Mouse (Mus musculus) cerebellum, adult 11-12 months (tissue): ENCODE measurements around the gene Nr6a1.
A peak's percentile ranks its signal among the peaks of the same experiment; 100 is the strongest.

Experiments
- DNase-seq: peaks from one replicate; pipeline ENCODE4 v3.0.0; 2022

Gene Nr6a1

DNA sequence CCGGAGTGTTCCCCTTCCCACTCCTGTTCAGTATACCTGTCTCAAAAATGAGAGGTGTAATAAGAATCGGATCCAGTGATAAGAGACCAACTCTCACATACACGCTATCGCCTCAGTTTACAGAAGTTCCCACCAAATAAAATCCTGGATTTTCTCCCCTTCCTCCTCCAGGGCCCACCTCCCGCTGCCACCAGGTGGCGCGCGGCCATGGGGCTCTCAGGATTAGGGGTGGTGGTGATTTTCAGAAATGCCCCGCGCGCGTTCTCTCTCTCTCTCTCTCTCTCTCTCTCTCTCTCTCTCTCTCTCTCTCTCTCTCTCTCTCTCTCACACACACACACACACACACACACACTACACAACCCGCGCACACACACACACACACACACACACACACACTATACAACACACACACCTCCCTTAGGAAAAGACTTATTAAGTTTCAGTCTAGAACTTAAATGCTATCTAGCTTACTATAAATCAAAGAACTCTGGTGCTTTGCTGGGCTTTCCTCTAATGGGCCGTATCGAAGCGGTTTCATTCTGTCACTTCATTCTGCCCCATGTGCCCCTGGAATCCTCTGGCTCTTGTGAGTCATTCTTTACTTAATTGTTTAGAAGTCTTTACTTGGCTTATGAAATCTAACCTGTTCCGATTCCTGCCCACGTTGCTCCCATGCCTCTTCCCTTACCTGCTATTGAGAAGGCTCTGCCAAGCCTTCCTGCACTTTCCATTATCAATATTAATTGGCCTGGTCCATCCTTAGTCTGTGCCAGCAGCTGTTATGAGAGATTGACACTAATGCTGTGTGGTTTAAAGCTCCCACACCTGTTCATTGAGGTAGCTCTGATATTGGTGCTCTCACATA lies at the start of gene Nr6a1:
Gene Nr6a1, minus strand, starts transcription at position 574 of the 865 bp plus-strand sequence.
- DNase-seq: peak; percentile 54

GRCm38 (mm10) chr2:38975941-38976805 lies 48.7 kb upstream of the Nr6a1 start:
- no peak for DNase-seq

DNA sequence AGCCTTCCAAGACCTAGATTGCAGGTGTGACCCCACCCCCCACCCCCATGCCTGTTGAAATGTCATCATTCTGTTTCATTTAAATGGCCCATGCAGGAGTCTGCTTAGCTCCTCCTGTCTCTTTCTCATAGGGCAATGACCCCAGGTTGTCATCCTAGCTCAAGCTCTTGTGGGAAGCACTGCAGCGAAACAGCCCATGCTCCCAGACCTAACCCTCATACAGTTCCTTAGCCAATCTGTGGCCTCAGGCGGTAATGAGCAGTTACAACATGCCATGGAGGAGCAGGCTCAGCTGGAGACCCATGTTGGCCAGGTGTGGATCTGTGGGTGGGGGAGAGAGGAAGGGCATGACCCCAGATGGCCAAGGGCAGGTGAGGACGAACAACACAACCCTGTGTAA lies 47.7 kb upstream of the Nr6a1 start:
- no peak for DNase-seq

- DNase-seq: no peak
Observed at GRCm38 (mm10) chr2:38974171-38974570, 46.7 kb upstream of the Nr6a1 start.

GRCm38 (mm10) chr2:38973701-38974100 lies 46.2 kb upstream of the Nr6a1 start:
- DNase-seq: no peak

DNA sequence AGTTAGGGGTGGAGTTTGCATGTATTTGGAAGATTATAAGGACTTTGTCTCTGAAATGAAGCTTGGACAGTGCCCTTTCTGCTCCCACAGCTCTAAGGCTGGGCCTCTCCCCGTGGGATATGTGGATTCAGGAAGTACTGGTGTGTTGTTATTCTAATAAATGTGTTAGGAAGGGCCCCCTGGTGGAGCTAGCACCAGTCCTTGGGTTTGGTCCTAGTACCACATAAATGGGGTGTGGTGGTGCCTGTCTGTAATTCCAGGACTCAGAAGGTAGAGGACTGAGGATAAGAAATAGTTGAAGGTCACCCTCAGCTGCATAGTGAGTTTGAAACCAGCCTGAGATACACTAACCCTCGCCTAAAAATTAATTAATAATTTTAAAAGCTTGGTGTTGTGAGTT lies 45.7 kb upstream of the Nr6a1 start:
- no peak for DNase-seq

DNA sequence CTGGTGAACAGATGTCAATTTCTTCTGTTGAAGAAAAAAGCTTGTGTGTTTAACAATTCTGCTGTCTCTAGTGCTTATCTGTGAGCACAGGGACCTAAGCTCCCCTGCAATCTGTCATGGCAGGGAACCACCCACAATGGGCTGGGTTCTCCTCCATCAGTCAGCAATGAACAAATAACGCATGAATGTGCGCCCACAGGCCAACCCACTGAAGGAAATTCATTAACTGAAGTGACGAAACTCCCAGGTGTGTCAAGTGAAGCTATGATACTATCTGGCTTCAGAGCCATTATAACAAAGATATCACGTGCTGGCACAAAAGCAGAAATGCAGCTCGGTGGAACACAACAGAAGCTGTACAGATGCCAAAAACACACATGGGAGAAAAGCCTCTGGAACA lies 42.6 kb upstream of the Nr6a1 start:
- no peak for DNase-seq

DNA sequence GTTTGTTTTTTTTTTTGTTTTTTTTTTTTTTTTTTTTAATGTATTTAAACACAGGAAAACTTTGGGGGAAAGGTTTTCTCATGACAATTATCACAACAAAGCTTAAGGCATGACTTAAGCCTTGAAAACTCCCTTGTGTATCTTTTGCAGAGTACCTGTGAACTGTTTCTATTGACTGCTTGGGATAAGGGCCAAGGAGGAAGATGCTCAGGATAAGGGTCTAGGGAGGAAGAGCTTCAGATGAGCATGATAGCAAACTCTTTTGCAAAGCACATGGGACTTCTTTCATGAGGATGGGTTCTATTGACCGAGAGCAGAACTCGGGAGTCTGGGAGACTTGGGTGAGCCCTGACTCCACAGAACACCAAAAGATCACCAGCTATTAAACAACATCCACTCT lies 42.2 kb upstream of the Nr6a1 start:
- DNase-seq: no peak

GRCm38 (mm10) chr2:38964198-38964597 lies 36.7 kb upstream of the Nr6a1 start:
- no peak for DNase-seq

DNA sequence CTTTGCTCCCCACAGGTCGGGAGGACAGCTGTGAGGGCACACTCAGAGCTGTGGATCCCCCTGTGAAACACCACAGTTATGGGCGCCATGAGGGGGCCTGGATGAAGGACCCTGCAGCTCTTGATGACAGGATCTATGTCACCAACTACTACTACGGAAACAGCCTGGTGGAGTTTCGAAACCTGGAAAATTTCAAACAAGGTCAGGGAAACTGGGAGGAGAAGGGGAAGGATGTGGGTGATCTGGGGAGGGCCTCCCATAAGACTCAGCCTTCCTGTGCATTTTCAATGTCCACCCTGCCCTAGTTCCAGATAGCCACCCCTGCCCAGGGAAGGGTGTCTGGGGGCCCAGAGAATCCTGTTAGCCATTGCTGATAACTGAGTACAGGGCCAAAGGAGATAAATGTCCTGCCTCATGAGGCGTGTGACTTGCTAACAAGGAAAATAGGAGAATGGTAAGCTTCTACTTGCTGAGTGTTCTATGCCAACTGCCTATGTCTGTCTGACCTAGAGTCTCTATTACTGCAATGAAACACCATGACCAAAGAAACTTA lies 30.3 kb upstream of the Nr6a1 start:
- no peak for DNase-seq

GRCm38 (mm10) chr2:38956062-38956461 lies 28.6 kb upstream of the Nr6a1 start:
- no peak for DNase-seq

- peak; percentile 32 for DNase-seq
Observed at GRCm38 (mm10) chr2:38953152-38953883, 25.8 kb upstream of the Nr6a1 start.

DNA sequence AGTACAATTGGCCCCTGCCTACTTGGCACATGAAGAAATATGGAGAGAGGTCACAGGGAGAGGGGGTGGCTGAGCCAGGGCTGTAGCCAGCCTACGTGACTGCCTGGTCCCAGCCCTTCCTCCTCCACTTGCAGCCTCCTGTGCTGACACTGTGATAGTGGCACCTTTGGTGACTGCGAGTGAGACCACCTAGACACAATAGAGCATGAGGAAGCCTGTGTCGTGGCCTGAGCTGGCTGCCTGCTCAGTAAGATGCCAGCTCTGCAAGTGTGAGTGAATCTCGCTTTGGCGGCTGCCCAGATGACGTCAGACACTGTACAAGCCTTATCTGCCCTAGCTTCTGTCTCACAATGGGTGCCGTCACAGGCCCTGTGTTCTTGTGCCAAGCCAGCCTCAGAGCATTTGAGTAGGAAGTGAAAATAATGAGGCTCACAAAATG lies 22.8 kb upstream of the Nr6a1 start:
- peak; percentile 81 for DNase-seq

DNA sequence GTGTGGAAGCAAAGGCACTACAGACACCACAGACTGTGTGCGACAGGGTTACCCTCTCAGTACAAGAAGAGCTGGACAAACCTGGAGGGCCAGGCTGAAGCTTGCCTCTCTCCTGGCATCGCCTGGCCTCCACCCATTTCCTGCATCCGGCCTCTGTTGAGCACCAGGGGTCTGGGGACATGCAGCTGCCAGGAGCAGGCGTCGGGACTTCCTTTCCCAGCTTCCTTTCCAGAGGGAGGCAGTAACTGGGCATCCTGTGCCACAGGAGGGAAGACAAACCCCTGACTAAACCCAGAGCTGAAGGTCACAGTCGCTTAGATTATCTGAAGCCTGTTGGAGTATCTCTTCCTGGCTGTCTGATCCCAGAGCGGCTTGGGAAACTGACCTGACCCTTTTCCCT lies 20.1 kb upstream of the Nr6a1 start:
- DNase-seq: no peak

DNA sequence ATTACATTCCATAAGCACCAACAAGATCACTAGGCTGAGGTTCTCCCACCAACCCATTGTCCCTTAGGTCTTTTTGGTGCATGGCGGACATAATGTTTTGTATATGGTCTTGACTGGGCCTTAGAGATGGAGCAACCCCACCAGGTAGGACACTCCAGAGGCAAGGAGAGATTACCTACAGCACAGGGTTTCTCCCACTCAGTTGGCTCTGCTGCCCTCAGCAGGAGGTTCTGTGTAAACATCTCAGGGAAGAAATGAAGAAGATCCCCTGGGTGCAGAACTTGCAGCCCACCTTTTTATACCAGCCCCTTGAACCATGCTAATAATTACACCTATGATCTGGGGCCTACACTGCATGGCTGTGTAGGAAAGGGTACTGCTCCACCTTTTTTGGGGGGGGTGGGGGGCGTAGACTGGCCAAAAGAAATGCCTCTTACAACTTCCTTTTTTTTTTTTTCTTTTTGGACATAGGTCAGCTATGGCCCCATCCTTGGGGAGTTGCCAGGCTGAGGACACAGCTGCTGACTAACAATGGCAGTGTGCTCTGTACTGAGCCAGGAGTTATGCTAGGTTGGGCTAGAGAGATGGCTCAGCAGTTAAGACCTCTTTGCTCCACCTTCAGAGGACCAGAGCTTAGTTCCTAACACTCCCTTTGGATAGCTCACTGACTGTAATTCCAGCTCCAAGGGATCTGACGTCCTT lies 17.1 kb upstream of the Nr6a1 start:
- DNase-seq: no peak

GRCm38 (mm10) chr2:38943977-38944376 lies 16.5 kb upstream of the Nr6a1 start:
- DNase-seq: no peak

- no peak for DNase-seq
Observed at GRCm38 (mm10) chr2:38943161-38943560, 15.7 kb upstream of the Nr6a1 start.

GRCm38 (mm10) chr2:38941898-38942297 lies 14.4 kb upstream of the Nr6a1 start:
- DNase-seq: no peak

DNA sequence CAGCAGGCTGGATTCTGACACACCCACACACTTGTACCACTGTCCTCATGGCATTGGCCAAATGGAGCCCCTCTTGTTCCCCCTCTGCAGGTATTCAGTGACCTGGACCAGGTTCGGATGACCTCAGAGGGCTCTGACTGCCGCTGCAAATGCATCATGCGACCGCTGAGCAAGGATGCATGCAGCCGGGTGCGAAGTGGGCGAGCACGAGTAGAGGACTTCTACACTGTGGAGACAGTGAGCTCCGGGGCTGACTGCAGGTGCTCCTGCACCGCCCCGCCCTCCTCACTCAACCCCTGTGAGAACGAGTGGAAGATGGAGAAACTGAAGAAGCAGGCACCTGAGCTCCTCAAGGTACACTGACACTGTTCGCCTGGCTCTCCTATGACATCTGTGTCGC lies 13.9 kb upstream of the Nr6a1 start:
- no peak for DNase-seq

DNA sequence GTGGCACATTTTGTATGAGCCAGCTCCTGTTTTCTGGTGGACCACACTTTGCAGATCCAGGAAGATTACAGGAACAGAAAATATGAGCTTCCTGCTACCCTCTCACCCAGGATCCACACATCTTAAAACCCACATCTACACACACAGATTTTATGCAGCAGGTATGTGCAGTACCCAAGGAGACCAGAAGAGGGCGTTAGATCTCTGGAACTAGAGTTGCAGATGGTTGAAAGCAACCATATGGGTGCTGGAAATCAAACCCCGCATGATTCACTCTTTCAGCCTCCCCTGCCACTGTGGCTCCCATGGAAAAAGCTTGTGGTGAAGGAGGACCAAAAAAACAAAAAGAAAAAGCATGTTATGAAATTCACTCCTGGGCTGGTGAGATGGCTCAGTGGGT lies 11.6 kb upstream of the Nr6a1 start:
- DNase-seq: no peak

DNA sequence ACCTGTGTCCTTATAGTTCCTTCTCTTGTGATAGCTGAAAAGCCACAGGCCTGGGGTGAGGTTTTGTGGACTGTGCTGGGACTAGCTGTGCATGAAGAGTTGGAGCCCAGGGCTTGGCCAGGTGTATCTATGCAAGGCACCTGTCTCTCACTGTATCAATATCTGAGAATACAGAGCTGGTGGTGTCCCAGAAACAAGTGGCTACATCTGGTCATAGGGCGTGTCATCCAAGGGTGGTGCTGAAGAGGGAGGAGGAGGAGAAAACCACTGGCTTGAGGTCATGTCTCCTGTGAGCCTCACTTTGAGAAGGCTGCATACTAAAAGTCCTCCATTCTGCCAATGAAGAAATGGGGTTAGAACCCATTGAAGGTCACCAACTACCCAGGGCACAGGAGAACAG lies 10.5 kb upstream of the Nr6a1 start:
- no peak for DNase-seq

- DNase-seq: no peak
Observed at GRCm38 (mm10) chr2:38937396-38937795, 9.9 kb upstream of the Nr6a1 start.
